8 mouse cellular contexts compared by ENCODE assay signal in the genomic region with DNA sequence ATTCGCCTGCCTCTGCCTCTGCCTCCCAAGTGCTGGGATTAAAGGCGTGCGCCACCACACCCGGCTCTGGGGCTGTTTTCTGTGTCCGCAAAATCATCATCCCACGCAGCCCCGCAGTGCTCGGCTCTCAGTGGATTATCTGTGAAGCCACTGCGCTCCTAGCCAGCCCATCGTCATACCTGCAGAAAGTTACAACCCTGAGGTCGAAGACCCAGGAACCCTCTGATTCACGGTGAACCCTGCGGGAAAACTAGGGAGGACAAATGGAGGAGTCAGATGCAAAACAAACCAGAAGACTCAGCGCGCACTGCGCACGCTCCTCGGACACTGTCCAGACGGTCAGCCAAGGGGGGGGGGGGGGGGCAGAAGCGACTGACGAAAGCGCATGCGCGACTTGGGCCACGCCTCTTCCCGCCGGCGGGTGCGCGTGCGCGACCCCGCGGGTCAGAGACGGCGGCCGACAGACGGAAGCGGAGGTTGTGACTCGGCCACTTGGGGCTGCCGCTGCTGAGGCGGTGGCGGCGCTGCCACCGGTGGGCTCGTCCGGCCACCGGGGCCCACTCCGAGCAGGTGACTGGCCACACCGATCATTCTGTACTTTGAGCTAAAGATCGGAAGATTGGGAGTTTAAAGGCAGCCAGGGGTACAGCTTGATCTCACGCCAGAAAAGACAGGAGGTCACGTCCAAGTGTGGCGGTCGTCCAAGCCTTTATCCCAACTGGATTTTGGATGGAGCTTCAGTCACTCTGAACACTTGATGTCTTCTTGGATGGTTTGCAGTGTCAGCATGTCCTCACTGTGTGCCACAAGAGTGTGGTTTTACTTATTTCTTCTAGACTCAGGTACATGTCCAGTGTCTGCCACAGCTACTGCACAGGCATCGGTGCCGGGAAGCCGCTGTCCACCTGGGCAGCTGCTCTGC. TPM values are rescaled to one million over a fixed set of nuclear protein-coding genes. Genes with fewer than 3 reads are reported as not detected.
A peak's percentile ranks its signal among the peaks of the same experiment; 100 is the strongest.
DNase-seq lines count a peak whose midpoint lies in the region; ATAC-seq lines count a peak whose summit lies in the region.

Acad12 (minus strand) TSS at position 347 of the 922 bp plus-strand sequence.

- peak within 1 kb of the TSS; percentile 84 for H3K27ac ChIP-seq in hindbrain, embryonic 15.5 days (replicated peaks)

- peaks cover 13% of the 10 kb centered on the region for H3K4me1 ChIP-seq in hindbrain, embryonic 15.5 days (replicated peaks)

- peak within 1 kb of the TSS; percentile 78 for H3K4me2 ChIP-seq in hindbrain, embryonic 15.5 days

- H3K36me3 ChIP-seq in hindbrain, embryonic 15.5 days = no peaks in the 10 kb centered on the region

- no peaks in the 10 kb centered on the region for H3K9me3 ChIP-seq in hindbrain, embryonic 15.5 days

- ATAC-seq in hindbrain, embryonic 15.5 days (ENCODE audit: low FRiP score, low read depth) = peak; percentile 89

- H3K4me3 ChIP-seq in hindbrain, embryonic 15.5 days = peak within 1 kb of the TSS; percentile 81

- H3K9ac ChIP-seq in hindbrain, embryonic 15.5 days = peak within 1 kb of the TSS; percentile 85

- peak; percentile 92 for DNase-seq in ZHBTc4 (ENCODE audit: low read depth, low spot score)
- peak; percentile 59 to 83 for DNase-seq in cerebellum, postnatal 4 days (ENCODE audit: low spot score in 2 of 2)
- peak; percentile 81 for DNase-seq in gastrocnemius, adult 18-20 months (ENCODE audit: low spot score)
- peak; percentile 68 to 72 for DNase-seq in layer of hippocampus, postnatal 36 days
- DNase-seq in lung, postnatal 36 days = peak; percentile 90
- peak; percentile 94 for DNase-seq in retina, postnatal 1 day
- peak; percentile 86 for DNase-seq in thymus, postnatal 4 days

- WGBS in hindbrain, embryonic 15.5 days = 1% methylated on average over 56 of the region's 58 CpGs

- H3K27me3 ChIP-seq in hindbrain, embryonic 15.5 days = no peaks in the 10 kb centered on the region

RNA-seq across cellular contexts. Expression of gene Acad12, which starts in this region (rescaled TPM):
- total RNA-seq in gastrocnemius, adult 18-20 months (2021) = 10 to 100 TPM; 26.0 to 27.8 TPM
- 1.3 and 1.6 TPM in 2 replicates for polyA plus RNA-seq in hindbrain, embryonic 15.5 days (2015; fragmentation: Nextera tagmentation; extraction: Ambion mirVana)
- total RNA-seq in layer of hippocampus, postnatal 36 days (2021) = 1 to 10 TPM; 6.8 to 7.8 TPM

Comparison
In these comparisons a context has a peak if more than half of its experiments do, and no peak if none do; other contexts are left out.
1. Peak in every context shown above with its lines: DNase-seq, ATAC-seq, H3K4me3 ChIP-seq and H3K27ac ChIP-seq.